Mouse (Mus musculus) embryo, embryonic 9.5 days (tissue): Measurements from ENCODE around the gene Resp18.
A peak's percentile ranks its signal among the peaks of the same experiment; 100 is the strongest.

Experiments used
- DNase-seq: peaks from one replicate; pipeline ENCODE4 v3.0.0-alpha.2; 2017; ENCODE audit errors: extremely low spot score

Resp18 gene

DNA sequence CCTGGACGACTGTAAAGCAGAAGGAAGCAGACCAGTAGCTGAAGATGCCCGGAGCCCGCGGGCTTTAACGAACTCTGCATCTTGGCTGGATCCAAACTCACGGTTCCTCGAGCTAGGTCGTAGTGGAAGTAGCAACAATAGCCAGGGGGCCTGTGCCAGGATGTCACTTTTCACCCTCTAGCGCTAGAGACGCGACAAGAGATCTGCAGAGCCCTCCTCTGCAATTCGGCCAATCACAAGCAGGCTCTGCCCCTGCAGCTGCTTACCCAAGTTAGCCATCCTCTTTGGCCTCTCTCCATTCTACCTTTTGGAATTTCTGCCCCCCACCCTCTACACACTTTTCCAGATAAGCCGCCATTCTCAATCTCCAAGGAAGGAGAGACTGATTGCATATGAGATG lies at the start of gene Resp18:
TSS of gene Resp18 (minus strand) at position 188 of the 400 bp plus-strand sequence.
- no peak for DNase-seq

DNA sequence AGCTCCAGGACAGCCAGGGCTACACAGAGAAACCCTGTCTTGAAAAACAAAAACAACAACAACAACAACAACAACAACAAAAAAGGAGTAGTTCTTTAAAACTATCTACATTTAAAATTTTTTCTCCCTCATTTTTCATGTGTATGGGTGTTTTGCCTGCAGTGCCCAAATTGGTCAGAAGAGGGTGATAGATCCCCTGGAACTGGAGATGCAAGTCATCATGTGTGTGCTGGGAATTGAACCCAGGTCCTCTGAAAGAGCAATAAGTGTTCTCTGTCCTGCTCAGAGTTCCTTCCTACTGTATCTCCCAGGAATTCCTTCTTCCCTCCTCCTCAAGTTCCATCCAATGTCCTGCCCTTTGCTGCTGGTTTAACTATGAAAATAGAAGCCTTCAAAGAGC lies 49.2 kb upstream of the Resp18 start:
- DNase-seq, result no peak

GRCm38 (mm10) chr1:75319166-75319565 lies 41.0 kb upstream of the Resp18 start:
- no peak for DNase-seq

DNA sequence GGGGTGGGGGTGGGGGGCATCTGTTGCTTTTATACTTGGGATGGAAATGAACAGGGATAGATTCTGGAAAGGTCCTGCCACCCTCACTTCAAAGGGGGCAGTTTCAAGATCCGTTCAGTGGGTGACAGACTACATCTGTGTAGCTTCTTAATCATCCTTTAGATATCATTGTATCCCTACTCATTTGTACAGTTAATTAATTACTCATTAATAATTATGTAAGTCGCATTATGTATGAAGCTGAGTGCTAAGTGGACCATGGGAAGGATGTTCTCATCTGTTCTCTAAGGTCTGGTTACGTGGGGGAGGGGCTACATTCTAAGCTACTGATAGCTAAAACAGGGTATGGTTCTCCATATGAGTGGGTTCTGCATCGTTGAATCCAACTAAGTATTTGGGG lies 40.5 kb upstream of the Resp18 start:
- DNase-seq, result no peak

DNA sequence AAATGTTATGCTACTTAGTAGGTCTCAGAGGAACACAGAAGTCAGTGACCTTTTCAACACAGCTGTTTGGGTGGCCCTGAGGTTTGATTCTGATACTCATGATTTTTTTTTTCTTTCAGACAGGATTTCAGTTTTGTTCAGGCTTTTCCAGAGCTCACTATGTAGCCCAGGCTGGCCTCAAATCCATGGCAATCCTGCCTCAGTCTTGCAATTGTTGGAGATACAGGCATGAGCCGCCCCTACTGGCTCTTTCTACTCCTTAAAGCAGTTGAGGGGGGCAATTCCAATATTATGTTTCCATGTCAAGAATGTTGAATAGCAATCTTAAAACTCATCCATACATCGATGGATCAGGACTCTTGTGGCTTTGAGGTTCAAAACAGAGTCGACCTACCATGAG lies 40.1 kb upstream of the Resp18 start:
- no peak for DNase-seq

- DNase-seq, result peak; percentile 100
These were observed 39.3 kb upstream of the Resp18 start, which contains the start of gene Dnpep for GRCm38 (mm10) chr1:75317241-75318201. Gene Dnpep, minus strand, starts transcription at chr1:75317990.

DNA sequence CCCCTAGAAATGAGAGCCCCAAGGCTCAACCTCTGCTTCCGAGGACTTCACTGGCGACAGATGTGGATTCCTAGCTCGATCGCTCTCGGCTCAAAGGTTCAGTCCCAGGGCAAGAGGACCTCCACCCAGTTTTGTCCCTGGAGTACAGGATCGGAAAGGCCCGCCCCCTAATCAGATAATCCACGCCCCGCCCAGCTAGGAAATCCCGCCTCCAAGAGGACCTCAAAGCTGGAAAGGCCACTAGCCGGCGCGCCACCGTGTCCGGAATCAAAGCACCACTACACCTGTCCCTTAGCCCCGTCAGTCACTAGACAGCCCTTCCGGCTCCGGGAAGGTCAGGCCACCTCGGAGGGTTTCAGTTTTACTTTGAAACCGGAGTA lies 38.6 kb upstream of the Resp18 start:
- peak; percentile 88 for DNase-seq

GRCm38 (mm10) chr1:75315456-75316365 lies 37.5 kb upstream of the Resp18 start:
- no peak for DNase-seq

GRCm38 (mm10) chr1:75315011-75315410 lies 36.8 kb upstream of the Resp18 start:
- DNase-seq, result no peak

- no peak for DNase-seq
These were observed 33.5 kb upstream of the Resp18 start for GRCm38 (mm10) chr1:75311694-75312093.

GRCm38 (mm10) chr1:75304662-75305061 lies 26.4 kb upstream of the Resp18 start:
- no peak for DNase-seq

GRCm38 (mm10) chr1:75294294-75294693 lies 16.1 kb upstream of the Resp18 start:
- DNase-seq, result no peak

DNA sequence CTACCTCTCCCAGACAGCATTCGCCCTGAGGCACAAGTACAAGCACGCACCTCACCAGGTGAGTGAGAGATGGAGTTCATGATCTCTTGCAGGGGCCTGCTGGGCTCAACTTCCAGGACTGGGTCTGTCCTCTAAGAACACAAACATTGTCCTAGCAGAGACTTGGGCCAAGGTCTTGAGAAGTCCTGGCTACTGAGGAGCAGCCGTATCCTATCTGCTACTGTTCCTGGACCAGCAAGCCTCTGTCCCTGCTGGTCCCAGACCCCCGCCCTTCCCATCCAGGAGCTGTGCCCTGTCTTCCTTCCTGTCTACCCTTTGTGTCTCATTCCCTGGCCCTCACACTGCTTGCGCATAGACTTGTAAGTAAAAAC lies 15.1 kb upstream of the Resp18 start:
- DNase-seq, result no peak

DNA sequence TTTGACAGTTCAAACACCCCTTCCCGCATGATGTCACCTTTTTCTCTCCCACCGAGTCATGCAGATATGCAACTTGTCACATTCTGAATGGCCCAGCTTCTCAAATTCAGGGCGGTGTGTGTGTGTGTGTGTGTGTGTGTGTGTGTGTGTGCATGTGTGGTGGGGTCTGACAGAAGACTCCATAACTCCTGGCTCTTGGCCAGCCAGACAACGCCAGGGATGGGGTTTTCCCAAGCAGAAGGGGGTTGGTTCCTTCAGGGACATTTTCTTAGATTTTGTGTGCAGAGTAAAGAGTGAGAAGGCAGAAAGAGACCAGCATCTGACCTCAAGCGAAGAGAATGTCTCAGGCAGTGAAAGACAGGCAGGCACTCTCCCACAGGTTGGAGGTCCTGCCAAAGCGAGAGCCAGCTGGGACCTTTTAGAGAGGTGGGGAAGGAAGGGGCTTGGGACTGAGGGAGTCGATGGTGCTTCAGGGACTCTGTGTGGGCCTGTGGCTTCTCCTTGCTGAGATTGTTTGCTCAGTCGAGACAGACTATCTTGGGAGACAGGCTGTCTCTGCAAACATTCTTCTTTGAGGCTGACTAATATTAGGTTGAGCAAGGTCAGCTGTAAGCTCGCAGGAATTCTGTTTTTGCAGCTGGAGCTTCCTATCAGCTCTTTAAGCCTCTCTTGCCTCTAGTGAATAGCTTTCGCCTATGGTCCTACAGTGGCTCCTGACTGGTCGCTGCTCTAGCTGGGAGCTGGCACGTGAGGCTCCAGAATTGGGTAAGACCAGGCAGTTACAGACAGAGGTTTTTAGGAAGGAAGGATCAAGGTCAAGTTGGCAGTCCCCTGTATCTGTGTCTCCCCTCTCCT lies 14.5 kb upstream of the Resp18 start:
- DNase-seq, result no peak

- DNase-seq, result no peak
These were observed 13.1 kb upstream of the Resp18 start for GRCm38 (mm10) chr1:75291321-75291720.

- DNase-seq, result peak; percentile 15
These were observed 12.4 kb upstream of the Resp18 start for GRCm38 (mm10) chr1:75290582-75290981.

GRCm38 (mm10) chr1:75289888-75290431 lies 11.7 kb upstream of the Resp18 start:
- DNase-seq, result no peak

- DNase-seq, result peak; percentile 42
These were observed 11.2 kb upstream of the Resp18 start for GRCm38 (mm10) chr1:75289376-75289775.

DNA sequence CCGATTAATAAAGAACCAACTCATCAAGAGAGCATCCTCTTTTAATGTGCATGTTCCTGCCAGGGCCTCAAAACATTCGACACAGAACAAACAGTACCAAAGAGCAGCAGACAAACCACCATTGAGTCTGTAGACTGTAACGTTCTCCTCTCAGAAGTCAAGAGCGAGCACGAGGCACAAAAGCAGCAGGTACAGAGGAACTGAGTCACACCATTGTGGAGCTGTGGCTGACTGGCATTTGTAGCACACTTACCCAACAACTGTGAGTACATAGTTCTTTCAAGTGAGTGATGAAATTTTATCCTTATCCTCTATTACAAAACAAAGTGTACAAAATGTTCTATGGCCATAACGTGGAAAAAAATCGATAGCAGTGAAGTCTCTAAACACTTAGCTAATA lies 6.7 kb upstream of the Resp18 start:
- DNase-seq, result no peak

DNA sequence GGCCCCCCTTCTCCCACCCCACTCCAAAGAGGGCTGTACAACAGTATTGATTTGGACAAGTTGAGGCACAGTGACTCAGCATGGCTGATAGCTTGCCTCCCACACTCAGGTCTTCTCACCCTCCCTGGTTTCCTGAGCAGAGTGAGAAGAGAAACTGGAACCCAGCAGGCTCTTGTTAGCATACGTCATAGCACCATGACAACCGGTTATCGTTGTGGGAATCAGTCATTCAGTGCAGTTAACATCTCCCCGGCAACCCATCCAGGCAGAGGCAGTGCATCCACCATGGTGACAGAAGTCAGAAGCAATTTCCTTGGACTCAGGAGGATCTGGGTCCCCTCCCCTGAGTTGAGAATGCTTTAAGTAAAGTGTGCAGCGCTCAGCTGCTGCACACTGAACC lies 4.8 kb upstream of the Resp18 start:
- DNase-seq, result no peak
